Mouse (Mus musculus): ENCODE data around the gene Gm13698.
A peak's percentile ranks its signal among the peaks of the same experiment; 100 is the strongest.
"Not testable (repeated sequence)": the region's sequence is repeated elsewhere in the genome, so short reads cannot be mapped to it uniquely, and the experiment has no call there.

The Gm13698 gene

GRCm38 (mm10) chr2:83955393-83955792 lies at the start of gene Gm13698:
Gene Gm13698 (plus strand): TSS chr2:83955693.
- not testable (repeated sequence) for DNase-seq

GRCm38 (mm10) chr2:83929478-83930088 lies 25.9 kb upstream of the Gm13698 start:
- no peak for DNase-seq

- peak; percentile 77 to 83 for DNase-seq
These were observed 14.5 kb upstream of the Gm13698 start, which contains the start of gene Zswim2 for GRCm38 (mm10) chr2:83940931-83941361. Gene Zswim2 (minus strand): TSS chr2:83941228.

GRCm38 (mm10) chr2:83941378-83941777 lies 14.1 kb upstream of the Gm13698 start:
- no peak for DNase-seq

GRCm38 (mm10) chr2:83941792-83942191 lies 13.7 kb upstream of the Gm13698 start:
- DNase-seq = no peak

GRCm38 (mm10) chr2:83961203-83961602 lies 5.7 kb downstream of the Gm13698 start, which contains the start of gene Gm13693:
Gene Gm13693 (plus strand): TSS chr2:83961503.
- not testable (repeated sequence) for DNase-seq

GRCm38 (mm10) chr2:83967013-83967412 lies 11.5 kb downstream of the Gm13698 start, which contains the start of gene Gm13695:
Gene Gm13695 (plus strand): TSS chr2:83967313.
- not testable (repeated sequence) for DNase-seq

- not testable (repeated sequence) for DNase-seq
These were observed 17.3 kb downstream of the Gm13698 start, which contains the start of gene Gm13696 for GRCm38 (mm10) chr2:83972823-83973222. Gene Gm13696 (plus strand): TSS chr2:83973123.

- not testable (repeated sequence) for DNase-seq
These were observed 23.1 kb downstream of the Gm13698 start, which contains the start of gene Gm13694 for GRCm38 (mm10) chr2:83978633-83979032. Gene Gm13694 (plus strand): TSS chr2:83978933.

- not testable (repeated sequence) for DNase-seq
These were observed 28.9 kb downstream of the Gm13698 start, which contains the start of gene Gm13697 for GRCm38 (mm10) chr2:83984443-83984842. Gene Gm13697 (plus strand): TSS chr2:83984743.

GRCm38 (mm10) chr2:83990253-83990652 lies 34.8 kb downstream of the Gm13698 start, which contains the start of gene Gm13691:
Gene Gm13691 (plus strand): TSS chr2:83990553.
- not testable (repeated sequence) for DNase-seq

- DNase-seq = not testable (repeated sequence)
These were observed 38.3 kb downstream of the Gm13698 start for GRCm38 (mm10) chr2:83993639-83994255.

GRCm38 (mm10) chr2:83994526-83994925 lies 39.0 kb downstream of the Gm13698 start:
- not testable (repeated sequence) for DNase-seq

Data from cerebellum, postnatal 10 days (tissue).